Mouse (Mus musculus): ENCODE measurements around the gene Gm20604.

The Gm20604 gene

DNA sequence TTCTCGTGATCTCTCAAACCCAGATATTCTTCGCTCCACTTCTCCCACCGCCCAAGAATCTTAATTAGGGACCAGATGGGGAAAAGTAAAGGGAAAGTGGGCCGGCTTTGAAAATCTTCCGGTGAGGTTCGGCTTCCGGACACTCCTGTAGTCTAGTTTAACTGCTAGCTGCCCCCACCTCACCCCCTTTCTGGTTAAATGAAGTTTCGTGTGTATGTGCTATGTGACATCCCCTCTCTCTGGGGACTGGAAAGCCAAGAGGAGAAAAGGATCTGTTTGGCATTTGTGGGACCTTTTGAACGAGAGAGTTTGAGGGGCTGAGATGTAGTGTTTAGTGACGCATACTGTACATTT lies at the start of gene Gm20604:
Gene Gm20604 (minus strand): TSS at position 270 of the 354 bp plus-strand sequence.
- DNase-seq (ENCODE audit: extremely low spot score), result no peak

DNA sequence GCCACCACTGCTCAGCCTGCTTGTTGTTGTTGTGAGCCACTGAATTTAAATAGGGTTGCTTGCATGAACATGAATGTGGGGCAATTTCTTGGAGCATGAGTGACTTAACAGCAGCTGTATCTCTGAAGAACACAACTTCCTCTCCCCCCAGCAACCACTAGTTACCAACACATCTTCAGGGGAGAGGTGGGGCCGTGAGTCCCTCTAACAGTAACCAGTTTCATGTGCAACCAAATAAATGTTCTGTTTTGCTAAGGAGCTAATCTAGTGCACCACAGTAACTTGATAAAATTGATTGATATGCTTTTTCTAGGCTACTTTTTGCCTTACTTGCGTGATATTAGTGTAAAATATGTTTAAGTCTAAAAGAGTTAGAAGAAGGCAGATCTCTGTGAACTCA lies 41.1 kb upstream of the Gm20604 start:
- DNase-seq (ENCODE audit: extremely low spot score), result no peak

DNA sequence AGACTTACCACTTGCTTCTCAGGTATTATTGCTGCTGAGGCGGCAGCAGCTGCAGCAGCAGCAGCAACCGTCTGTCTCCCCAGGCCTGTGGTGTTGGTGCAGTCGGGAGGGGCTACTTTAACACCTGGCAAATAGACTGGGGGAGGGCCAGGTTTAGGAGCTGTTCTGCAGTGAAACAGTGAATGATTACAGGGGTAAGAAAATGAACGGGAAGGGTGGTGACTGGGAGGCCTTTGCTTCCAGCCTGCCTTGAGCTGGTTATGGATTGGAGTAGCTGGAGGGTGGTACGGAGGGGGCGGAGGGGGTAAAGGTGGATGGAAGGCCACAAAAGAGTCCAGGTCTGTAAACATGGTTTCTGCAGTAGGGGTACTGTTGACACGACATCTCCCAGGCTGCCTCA lies 29.5 kb upstream of the Gm20604 start:
- no peak for DNase-seq (ENCODE audit: extremely low spot score)

DNA sequence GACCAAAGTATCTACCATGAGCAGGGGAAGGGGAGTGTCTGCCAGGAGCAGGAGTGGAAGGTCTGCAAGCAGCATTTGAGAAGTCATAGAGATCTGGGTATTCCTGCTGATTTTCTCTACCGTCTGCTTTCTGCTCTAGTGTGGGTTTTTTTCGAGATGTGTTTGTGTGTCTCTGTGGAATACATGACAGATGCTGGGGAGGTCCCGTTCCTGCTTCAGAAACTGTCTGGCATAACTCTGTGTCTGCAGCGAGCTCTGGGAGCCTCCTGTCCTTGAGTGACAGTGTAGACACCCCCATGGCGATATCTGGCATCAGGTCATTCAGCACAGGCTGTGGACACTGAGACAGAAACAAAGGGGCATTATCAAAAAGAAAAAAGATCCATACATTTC lies 27.1 kb upstream of the Gm20604 start:
- DNase-seq (ENCODE audit: extremely low spot score), result no peak

DNA sequence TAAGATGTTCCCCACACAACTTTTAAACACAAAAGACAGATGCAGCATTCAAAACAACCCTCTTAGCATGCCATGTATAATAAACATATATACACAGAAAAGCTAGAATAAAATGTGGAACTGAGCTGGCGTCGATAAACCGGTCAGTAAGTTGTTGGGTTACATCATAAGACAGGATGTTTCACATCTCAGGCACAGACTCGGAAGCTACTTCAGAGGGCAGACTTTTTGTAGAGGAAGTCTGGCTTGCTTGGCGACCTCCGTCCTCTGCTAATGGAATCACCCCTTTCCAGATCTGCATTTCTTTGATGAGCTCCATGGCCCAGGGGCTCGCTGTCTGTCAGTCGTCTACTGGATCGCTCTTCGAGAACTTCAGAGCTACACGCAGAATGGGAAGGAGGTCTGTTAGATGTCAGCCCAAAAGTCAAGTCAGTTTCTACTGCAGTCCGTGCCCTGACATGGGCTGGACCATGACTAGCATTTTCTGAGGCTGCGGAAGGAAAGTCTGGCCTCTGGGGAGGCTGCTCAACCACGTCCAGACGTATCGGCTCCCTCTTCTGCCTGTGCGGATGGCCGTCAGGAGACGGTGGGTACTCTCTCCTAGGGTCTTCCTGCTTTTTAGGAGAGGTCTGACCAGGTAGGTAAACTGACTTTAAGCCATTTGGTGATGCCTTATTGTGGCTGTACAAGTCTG lies 26.6 kb upstream of the Gm20604 start:
- no peak for DNase-seq (ENCODE audit: extremely low spot score)

DNA sequence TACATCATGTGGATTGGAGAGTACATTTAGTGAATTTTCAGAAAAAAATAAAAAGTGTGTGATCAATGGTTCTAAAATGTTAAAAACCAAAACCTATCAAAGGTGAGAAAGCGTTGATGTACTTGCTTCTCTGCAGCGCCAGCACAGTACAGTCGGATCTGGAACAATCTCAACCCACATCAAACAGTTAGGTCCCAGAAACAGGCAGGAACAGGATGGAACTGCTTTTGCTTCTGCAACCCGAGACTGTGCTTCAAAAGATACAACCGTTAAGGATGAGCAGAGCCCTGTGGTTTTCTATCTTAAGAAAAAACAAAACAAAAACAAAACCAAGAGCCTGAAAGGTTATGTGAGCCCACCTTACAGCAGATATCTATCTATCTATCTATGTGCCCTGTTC lies 24.4 kb upstream of the Gm20604 start:
- no peak for DNase-seq (ENCODE audit: extremely low spot score)

DNA sequence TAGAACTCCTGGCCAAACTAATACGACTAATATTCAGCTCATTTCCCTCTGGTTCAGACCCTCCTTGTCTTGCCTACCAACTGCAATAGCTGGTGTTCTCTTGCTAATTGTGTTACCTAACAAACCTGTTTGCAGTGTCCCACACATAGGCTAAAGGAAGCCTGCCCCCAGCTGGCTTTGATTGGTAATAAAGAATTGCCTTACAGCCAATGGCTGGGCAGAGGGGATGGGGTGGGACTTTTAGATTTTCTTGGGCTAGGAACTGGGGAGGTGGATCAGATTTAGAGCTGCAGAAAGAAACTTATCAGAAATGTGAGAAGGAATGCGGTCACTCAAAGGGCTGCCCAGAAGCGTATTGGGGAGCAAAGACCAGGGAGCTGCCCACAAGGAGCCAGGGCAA lies 21.0 kb upstream of the Gm20604 start:
- DNase-seq (ENCODE audit: extremely low spot score), result no peak

DNA sequence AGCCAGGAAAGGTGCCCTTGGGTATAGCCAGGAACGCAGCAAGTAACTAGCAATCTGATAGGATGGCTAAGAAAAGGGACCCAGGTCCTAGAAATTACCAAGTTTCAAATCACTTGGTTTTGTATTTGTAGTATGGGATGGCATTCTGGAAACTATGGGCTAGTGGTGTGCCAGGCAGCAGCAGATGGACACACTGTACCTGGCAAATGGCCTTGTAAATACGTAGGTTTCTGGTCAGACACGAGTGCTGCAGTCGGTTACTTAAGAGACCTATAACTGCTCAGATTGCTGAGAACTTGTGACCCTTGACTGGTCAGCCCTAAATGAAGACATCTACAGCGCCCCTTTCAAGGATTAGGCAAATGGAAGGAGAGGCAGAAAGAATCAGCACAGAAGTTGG lies 19.7 kb upstream of the Gm20604 start:
- DNase-seq (ENCODE audit: extremely low spot score), result no peak

DNA sequence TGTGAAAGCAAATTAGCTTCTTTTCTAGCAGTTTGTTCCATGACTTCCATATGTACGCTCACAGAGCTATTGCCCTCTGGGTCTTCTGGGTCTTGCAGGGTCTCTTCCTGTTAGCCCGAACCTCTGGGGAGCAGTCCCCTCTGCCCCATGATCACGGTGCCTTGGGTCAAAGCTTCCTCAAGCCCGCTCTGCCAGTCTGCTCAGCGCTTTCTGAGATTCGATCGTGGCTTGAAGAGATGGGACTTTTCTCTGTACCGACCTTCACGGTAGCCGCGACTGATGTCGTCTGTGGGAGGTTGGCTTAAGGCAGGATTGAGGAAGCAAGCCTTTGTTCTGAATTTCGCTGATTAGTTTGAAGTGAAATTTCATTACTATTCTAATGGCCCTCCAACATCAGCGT lies 17.6 kb upstream of the Gm20604 start:
- DNase-seq (ENCODE audit: extremely low spot score), result no peak

DNA sequence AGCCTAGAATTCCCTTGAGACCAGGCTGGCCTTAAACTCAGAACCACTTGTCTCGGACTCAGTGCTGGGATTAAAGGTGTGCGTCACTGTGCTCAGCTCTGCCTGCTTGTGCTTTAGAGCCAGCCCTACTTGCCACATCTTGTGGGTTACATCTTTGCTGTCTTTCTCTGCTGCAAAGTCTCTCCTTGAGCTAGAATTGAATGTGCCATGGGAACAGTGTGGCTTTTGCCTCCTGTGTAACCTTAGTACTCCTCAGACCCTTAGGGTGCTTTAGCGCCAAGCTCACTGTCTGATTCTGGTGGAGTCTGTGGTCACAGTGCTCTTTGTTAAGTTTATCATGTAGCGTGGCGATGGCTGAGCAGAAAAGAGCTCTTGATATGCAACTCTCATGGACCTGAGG lies 14.2 kb upstream of the Gm20604 start:
- no peak for DNase-seq (ENCODE audit: extremely low spot score)

DNA sequence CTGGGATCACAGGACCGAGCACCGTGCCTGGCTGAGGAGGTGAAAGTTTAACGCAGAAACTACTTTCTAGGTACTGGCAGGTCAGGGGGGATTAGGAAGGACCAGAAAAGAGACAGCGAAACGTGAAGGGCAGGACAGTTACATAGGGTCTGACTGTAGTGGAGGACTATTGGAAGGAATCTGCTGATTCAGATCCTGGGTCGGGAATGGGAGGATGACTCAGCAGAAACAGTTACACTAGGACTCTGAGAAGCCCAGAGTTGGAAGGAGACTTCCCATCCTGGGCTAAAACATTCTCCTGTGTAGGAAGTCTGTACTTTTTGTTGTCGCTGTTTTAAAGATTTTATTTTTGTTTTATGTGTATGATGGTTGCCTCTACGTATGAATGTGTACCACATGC lies 13.1 kb upstream of the Gm20604 start:
- DNase-seq (ENCODE audit: extremely low spot score), result no peak

DNA sequence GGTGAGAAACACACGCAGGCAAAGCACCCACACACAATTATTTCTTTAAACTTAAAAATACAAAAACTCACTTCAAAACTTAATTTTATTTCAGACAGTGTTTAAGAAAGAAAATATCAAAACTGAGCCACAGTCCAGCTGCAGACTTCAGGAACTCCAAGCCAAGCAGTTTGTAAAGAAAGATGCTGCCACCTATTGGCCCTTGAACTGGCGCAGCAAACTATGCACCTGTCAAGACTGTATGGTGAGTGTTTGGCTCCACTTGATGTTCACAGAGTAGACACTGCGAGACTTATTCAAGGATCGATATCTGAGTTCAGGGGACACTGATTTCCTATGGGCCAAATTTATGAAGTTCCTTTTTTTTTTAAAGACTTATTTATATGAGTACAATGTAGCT lies 10.5 kb upstream of the Gm20604 start:
- DNase-seq (ENCODE audit: extremely low spot score), result no peak

DNA sequence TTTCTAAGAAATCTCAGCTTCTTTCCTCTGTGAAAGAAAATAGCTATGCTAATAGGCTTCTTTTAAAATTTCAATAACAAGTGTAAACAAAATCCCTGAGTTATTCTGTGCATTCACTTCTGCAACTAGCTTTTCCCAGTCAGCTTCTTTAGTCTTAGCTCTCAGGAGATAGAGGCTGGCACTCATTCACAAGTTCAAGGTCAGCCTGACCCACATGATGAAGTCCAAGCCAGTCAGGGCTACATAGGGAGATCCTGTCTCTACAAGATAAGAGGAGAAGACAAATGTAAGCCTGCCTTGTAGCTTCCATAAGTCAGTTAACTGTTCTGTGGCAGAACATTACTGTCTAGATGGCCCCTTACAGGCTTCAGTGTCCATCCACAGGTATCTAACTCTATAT lies 5.2 kb upstream of the Gm20604 start:
- DNase-seq (ENCODE audit: extremely low spot score), result no peak

DNA sequence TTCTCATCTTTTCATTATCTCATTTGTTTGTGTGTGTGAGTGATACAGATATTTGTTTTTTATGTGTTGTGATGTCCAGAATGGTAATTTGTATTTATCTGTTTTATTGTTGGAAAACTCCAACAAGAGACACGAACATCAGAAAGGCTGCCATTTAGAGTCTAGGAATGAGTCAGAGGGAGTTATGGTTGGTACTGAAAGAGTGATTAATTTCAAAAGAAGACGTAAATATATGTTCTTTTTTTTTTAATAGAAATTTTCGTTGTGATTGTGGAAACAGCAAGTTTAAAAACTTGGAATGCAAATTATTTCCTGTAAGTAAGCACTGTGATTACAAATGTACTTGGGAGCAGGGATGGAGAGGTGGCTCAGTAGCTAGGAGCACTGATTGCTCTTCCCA lies 3.2 kb upstream of the Gm20604 start:
- no peak for DNase-seq (ENCODE audit: extremely low spot score)

DNA sequence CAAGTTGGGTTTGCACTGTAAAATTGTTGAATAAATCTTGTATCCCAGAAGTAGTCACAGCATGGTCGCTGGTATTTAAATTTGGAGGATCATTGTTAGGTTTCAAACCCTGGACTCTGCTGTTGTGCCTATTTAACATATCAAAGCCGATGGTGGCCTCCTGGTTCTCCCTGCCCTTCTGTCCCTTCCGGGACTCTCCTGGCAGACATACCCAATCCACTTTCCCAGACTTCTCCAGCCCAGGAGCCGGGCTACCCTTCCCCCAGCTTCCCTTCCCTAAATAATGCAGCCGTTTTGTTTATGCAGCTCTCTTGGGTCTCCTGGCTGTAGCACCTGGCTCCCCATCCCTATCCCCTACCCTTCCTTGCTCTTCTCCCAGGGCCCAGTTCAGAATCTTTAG lies 464 bp upstream of the Gm20604 start:
- no peak for DNase-seq (ENCODE audit: extremely low spot score)

DNA sequence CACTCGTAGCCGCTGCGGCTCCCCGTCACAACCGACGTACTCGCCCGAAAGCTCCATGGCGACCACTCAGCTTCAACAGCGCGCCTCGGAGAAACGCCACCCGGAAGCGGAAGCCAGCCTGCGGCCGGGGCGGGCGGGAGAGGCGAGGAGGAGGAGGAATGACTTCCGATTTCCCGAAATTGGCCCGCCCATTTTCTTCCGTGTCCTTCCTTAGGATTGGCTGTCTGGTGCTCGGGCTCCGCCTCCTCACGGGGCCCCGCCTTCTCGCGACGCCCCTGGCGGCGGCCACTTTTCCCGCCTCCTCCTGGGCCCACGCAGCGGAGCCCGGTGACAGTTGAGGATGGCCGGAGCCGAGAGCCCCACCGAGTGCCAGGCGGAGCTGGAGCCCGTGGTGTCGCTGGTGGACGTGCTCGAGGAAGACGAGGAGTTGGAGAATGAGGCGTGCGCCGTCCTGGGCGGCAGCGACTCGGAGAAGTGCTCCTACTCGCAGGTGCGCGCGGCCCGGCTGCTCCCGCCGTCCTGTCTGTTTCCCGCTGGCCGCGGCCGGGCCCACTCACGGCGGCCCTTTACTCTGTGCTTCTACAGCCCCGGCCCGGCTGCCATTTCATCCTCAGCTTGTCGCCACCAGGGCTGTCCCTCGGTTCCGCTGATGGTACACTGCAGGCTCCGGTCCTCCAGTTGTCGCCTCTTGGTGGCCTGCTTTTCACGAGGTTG lies 626 bp downstream of the Gm20604 start, which contains the start of the genes Gm28051, Gon7 and Ubr7:
Gene Gm28051 (minus strand): TSS at position 77 of the 714 bp plus-strand sequence.
Gene Gon7 (minus strand): TSS at position 115 of the 714 bp plus-strand sequence.
Gene Ubr7 (plus strand): TSS at position 279 of the 714 bp plus-strand sequence.
- peak; percentile 96 for DNase-seq (ENCODE audit: extremely low spot score)

DNA sequence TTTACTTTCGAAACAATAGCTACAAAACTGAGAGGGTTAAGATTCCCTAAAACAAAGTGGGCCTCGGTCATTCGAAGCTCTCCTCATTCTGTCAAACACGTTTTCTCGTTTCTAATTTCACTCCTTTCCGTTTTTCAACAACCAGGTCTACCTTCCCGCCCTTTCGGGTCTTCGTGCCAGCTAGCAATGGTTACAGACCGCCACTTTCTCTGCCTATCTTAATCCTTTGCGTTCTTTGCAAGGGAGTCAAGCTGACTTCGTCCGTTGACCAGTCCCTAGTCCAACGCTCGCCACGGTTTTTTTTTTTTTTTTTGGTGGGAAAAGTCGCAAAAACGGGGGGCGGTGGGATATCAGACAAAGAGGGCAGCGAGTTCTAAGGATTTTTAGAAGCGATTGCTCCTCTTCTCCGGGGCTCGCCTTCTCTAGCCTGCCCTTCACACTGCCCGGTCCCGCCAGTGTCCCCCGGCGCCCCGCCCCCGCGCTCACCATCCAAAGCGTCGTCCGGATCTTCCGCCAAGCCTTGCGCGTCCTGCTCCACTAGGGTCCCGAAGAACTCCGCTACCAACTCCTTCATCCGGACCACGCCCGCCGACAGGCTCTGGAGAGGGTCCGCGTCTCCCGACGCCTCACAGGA lies 1.3 kb downstream of the Gm20604 start:
- DNase-seq (ENCODE audit: extremely low spot score), result no peak

DNA sequence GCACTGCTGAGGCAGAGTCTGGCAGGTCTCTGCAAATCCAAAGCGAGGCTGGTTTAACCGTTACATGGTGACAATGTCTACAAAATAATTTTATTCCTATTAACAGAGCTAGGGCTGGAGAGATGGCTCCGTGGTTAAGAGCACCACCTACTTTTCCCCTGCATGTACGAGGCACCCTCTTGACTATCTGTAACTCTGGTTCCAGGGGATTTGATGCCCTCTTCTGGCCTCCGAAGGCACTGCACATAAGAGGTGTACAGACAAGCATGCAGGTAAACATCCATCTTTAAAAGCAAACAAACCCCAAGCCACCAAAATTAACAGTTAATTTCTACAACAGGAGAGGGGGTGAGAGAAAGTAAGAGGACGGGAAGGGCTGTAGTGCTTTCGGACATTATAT lies 2.2 kb downstream of the Gm20604 start:
- peak; percentile 25 for DNase-seq (ENCODE audit: extremely low spot score)

DNA sequence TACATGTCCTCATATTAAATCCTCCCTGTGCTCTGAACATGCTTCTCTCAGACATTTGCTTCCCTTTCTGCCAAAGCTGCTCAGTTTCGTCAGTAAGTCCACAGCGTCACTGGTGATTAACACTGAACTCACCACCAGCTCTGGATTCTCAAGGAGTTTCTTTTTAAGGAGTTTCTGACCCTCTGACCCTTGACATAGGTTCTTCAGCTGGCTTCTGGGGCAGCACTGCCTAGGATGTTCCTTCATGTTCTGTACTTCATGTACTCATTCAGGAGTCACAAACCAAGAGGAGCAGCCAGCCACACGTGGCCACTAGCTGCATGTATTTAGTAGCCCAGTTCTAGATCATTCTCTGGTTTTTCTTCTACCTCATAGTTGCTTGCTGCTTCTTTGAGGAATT lies 10.2 kb downstream of the Gm20604 start:
- no peak for DNase-seq (ENCODE audit: extremely low spot score)

DNA sequence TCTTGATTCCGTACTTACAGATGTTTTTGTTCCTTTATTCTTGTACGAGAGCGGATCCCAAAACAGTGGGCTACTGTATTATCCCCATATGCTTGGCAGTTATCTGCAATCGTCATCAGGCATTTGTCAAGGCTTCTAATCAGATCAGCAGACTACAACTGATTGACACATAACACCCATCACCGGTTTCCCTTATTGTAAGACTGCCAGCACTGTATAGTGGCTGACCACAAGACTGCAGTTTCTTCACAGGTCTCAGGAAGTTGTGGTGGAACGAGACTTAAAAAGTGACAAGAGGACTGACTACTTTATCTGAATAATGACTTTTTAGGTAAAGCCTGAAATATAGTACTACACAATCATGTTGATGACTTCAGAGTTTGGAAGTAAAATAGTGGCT lies 13.6 kb downstream of the Gm20604 start:
- no peak for DNase-seq (ENCODE audit: extremely low spot score)

DNA sequence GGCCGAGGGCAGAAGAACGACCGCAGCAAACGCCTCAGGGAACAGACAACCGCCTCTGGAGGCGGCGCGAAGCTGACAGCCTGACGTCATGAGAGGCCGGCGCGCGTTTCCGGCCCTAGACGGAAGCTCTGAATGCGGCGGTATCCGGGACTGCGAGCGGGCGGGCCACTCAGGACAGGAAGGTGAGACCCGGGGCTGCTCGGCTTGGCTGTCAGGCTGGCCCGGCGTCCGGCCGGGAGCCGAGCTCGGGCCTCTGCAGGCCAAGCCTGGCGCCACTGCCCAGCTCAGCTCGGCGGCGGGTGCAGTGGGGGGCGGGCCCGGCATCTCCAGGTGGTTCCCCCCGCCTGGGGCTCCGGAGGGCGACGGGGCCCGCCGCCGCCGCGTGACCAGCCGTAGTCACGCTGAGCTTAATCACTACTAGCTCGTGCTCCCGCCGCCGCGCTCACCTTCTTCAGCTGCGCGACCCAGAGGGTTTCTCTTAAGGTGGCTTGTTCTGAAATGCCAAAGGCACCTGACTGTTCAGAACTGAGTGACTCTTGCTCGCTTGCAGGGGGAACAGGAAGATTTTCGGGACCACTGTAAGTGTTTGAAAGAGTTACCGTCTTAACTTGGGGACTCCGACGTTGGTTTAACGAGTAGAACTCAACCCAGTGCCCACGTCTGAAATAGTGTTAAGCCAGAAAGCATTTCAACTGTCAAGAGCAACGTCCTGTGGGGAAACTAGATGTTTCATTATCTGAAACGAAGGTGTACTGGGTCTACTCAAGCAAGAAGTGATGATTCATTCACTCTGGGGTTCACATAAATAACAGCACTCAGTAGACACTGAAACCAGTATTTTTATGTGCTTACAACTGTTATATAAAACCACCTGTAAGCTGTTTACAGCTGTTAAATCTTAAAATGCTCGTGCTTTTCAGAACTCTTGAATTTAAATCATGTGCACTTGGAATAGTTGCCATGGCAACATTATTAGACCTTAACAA lies 14.6 kb downstream of the Gm20604 start, which contains the start of the genes Moap1 and Tmem251:
Gene Moap1 (minus strand): TSS at position 73 of the 986 bp plus-strand sequence.
Gene Tmem251 (plus strand): TSS at position 174 of the 986 bp plus-strand sequence.
- DNase-seq (ENCODE audit: extremely low spot score), result peak; percentile 91
